Mouse (Mus musculus) limb, embryonic 11.5 days (tissue): ENCODE results near the gene Rpsa. TPM values are rescaled to one million over a fixed set of nuclear protein-coding genes. Genes with fewer than 3 reads are reported as not detected.

Experiments used
- ATAC-seq: fragments of 200-750 bp; cut with Nextera tagmentation; 2 replicates; pipeline ENCODE4 v1.8.0; 2017; ENCODE audit warnings: low read depth; ENCODE audit not compliant: insufficient number of reproducible peaks, low FRiP score, low TSS enrichment
- DNase-seq: peaks from one replicate; pipeline ENCODE4 v3.0.0-alpha.2; 2015; ENCODE audit warnings: low spot score
- H3K27ac ChIP-seq: fragments of 300-500 bp; sonication (generic); replicated peaks from 2 replicates; pipeline ENCODE4 v1.5.1; 2014; ENCODE audit warnings: low read depth, mild to moderate bottlenecking, low read length
- H3K27me3 ChIP-seq: fragments of 300-500 bp; sonication (generic); 2 replicates; pipeline ENCODE4 v1.6.1; 2014; ENCODE audit warnings: mild to moderate bottlenecking, low read length, mixed read lengths; ENCODE audit not compliant: control insufficient read depth, insufficient read depth
- H3K36me3 ChIP-seq: fragments of 300-500 bp; sonication (generic); 2 replicates; pipeline ENCODE4 v1.6.1; 2014; ENCODE audit warnings: mild to moderate bottlenecking, low read length, moderate library complexity, mixed read lengths; ENCODE audit not compliant: control insufficient read depth, insufficient read depth
- H3K4me1 ChIP-seq: fragments of 300-500 bp; sonication (generic); 2 replicates; pipeline ENCODE4 v1.6.1; 2014; ENCODE audit warnings: low read length, mixed read lengths; ENCODE audit not compliant: control insufficient read depth, insufficient read depth
- H3K4me2 ChIP-seq: fragments of 300-500 bp; sonication (generic); 2 replicates; pipeline ENCODE4 v1.6.1; 2014; ENCODE audit warnings: low read depth, mild to moderate bottlenecking, moderate library complexity; ENCODE audit not compliant: severe bottlenecking
- H3K4me3 ChIP-seq: fragments of 300-500 bp; sonication (generic); 2 replicates; pipeline ENCODE4 v1.5.1; 2014; ENCODE audit warnings: low read depth, low read length
- H3K9ac ChIP-seq: fragments of 300-500 bp; sonication (generic); 2 replicates; pipeline ENCODE4 v1.6.1; 2014; ENCODE audit warnings: mild to moderate bottlenecking, low read length
- H3K9me3 ChIP-seq: fragments of 300-500 bp; sonication (generic); 2 replicates; pipeline ENCODE4 v1.6.1; 2016; ENCODE audit warnings: low read length; ENCODE audit not compliant: control insufficient read depth
- WGBS: fragments of 180-500 bp; shearing (Covaris S2); extraction: QIAGEN DNeasy Blood & Tissue Kit; methylation state at CpG from one replicate; pipeline ENCODE4 v1.1.7; 2014; 5-methylcytosine and 5-hydroxymethylcytosine counted together
- polyA plus RNA-seq: library from polyadenylated mRNA; unstranded; fragments of >200 nt; fragmentation: Nextera tagmentation; extraction: Ambion mirVana; gene quantifications from 2 replicates; pipeline ENCODE4 v1.2.1, GENCODE M21; 2014

Gene Rpsa
- polyA plus RNA-seq, 1 experiment from 2014 or later = 1,665 TPM

DNA sequence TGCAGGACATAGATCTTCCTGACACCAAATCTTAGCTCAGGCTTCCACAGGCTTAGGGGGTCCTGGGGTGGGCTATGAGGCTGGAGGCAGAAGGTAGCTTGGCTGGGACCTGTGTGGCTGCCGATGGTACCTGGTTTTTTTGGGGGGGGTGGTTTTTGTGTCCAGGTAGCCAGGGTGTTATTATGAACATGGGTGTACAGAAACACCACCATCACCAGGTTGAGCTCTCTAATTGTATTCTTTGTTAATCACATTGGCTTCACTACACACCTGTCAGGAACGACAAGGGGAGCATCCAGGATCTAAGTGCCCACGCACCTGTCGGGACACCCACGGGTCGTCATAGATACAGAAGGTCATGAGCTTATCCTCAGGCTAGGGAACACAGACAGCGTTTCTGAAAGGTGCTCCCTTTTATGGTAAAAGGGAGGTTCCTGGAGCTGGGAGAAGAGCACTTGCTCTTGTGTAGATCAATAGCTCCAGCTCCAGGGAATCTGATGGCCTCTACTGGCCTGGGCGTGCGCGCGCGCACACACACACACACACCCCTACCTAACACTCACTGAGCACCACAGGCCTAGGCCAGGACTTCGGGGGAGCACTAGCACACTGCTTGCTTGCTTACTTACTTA, 7.2 kb downstream of the Rpsa start:
- H3K9me3 ChIP-seq = no peaks in the 10 kb centered on the region
- no peaks in the 10 kb centered on the region for H3K27me3 ChIP-seq
- peaks cover 22% of the 10 kb centered on the region for H3K36me3 ChIP-seq
- no peak for ATAC-seq
- no peak overlapping the region for H3K4me2 ChIP-seq
- H3K27ac ChIP-seq = no peak overlapping the region
- H3K4me3 ChIP-seq = no peak overlapping the region
- no peaks in the 10 kb centered on the region for H3K4me1 ChIP-seq
- DNase-seq = no peak
- no peak overlapping the region for H3K9ac ChIP-seq
- WGBS = 88% methylated on average over 13 of the region's 13 CpGs

- DNase-seq = no peak
- Histone ChIP-seq H3K27ac (no peak overlapping the region), H3K9ac (no peak overlapping the region), H3K4me3 (no peak overlapping the region), H3K9me3 (no peaks in the 10 kb centered on the region), H3K4me2 (no peak overlapping the region), H3K4me1 (no peaks in the 10 kb centered on the region), H3K27me3 (no peaks in the 10 kb centered on the region), H3K36me3 (peaks cover 16% of the 10 kb centered on the region)
- no peak for ATAC-seq
- WGBS = 86% methylated on average over 11 of the region's 11 CpGs
Measured at GRCm38 (mm10) chr9:120135454-120135853, 8.0 kb downstream of the Rpsa start.

DNA sequence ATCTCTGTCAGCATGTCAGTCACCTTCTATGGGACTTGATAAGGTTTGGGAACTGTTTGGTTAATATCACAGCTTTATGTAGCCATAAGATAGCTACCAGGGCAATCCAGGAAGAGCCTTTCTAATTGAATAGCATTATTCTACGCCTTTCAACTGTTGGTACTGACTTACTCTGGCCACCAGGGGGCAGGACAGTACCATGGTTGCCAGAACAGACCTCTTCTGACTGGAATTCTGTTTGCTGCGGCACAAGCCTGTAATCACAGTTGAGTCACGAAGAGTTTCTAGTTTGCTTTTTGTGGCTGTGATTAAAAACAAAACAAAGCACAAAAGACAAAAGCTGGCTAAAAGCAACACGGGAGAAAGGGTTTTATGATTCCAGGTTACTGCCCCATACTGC, 13.2 kb downstream of the Rpsa start:
- Histone ChIP-seq H3K4me2 (no peak overlapping the region), H3K27ac (no peak overlapping the region), H3K9me3 (no peaks in the 10 kb centered on the region), H3K27me3 (no peaks in the 10 kb centered on the region), H3K9ac (no peak overlapping the region), H3K4me3 (no peak overlapping the region), H3K4me1 (no peaks in the 10 kb centered on the region), H3K36me3 (no peaks in the 10 kb centered on the region)
- ATAC-seq (no peak), DNase-seq (peak; percentile 87)
- WGBS = 17% methylated on average over 4 of the region's 4 CpGs

GRCm38 (mm10) chr9:120144474-120144873, 17.0 kb downstream of the Rpsa start:
- DNase-seq = no peak
- WGBS = 87% methylated on average over 13 of the region's 13 CpGs

DNA sequence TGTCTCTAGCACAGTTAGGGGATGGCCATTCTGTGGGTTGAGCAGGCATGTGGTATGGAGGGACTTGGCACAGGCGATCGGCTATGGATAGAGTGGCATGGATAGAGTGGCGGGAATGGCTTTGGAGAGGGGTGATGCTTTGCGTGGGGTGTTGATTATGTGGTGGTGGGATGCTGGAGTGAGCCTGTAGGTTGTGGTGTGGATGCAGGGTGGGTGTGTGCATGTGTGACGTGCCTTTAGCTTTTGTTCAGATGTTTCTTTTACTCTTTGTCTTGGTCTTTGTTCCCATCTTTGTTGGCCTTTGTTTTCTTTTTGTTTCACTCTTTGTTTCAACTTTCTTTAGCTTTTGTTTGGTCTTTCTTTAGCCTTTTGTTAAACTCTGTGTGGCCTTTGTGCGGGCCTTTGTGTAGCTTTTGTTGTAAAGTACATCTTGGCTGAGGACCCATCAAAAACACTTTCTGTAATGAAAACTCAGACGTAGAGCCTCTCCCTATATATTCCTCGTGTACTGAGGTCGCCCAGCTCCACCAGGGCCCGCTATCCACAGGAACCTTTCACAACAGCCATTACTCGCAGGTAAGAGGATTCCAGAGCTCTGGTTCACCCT, 21.8 kb downstream of the Rpsa start, which contains the start of gene Mobp:
Gene Mobp, plus strand, starts transcription at position 486 of the 607 bp plus-strand sequence.
- H3K27ac ChIP-seq = no peak within 1 kb of the TSS
- H3K27me3 ChIP-seq = no peaks in the 10 kb centered on the region
- no peaks in the 10 kb centered on the region for H3K36me3 ChIP-seq
- no peak for DNase-seq
- ATAC-seq = no peak
- 81% methylated on average over 11 of the region's 11 CpGs for WGBS
- H3K9me3 ChIP-seq = no peaks in the 10 kb centered on the region
- H3K4me1 ChIP-seq = no peaks in the 10 kb centered on the region
- H3K9ac ChIP-seq = no peak within 1 kb of the TSS
- no peak within 1 kb of the TSS for H3K4me3 ChIP-seq
- no peak within 1 kb of the TSS for H3K4me2 ChIP-seq

More at GRCm38 (mm10) chr9:120144474-120144873, 17.0 kb downstream of the Rpsa start:
- no peak for ATAC-seq
- H3K4me1 ChIP-seq = no peaks in the 10 kb centered on the region
- no peak overlapping the region for H3K27ac ChIP-seq
- H3K4me2 ChIP-seq = no peak overlapping the region
- H3K4me3 ChIP-seq = no peak overlapping the region
- no peaks in the 10 kb centered on the region for H3K9me3 ChIP-seq
- no peak overlapping the region for H3K9ac ChIP-seq
- no peaks in the 10 kb centered on the region for H3K36me3 ChIP-seq
- H3K27me3 ChIP-seq = no peaks in the 10 kb centered on the region

GRCm38 (mm10) chr9:120151152-120151551, 23.7 kb downstream of the Rpsa start:
- Histone ChIP-seq H3K27me3 (no peaks in the 10 kb centered on the region), H3K36me3 (no peaks in the 10 kb centered on the region), H3K4me2 (no peak overlapping the region), H3K4me3 (no peak overlapping the region), H3K27ac (no peak overlapping the region), H3K9me3 (no peaks in the 10 kb centered on the region), H3K9ac (no peak overlapping the region), H3K4me1 (no peaks in the 10 kb centered on the region)
- 93% methylated on average over 5 of the region's 5 CpGs for WGBS
- ATAC-seq (no peak), DNase-seq (no peak)

DNA sequence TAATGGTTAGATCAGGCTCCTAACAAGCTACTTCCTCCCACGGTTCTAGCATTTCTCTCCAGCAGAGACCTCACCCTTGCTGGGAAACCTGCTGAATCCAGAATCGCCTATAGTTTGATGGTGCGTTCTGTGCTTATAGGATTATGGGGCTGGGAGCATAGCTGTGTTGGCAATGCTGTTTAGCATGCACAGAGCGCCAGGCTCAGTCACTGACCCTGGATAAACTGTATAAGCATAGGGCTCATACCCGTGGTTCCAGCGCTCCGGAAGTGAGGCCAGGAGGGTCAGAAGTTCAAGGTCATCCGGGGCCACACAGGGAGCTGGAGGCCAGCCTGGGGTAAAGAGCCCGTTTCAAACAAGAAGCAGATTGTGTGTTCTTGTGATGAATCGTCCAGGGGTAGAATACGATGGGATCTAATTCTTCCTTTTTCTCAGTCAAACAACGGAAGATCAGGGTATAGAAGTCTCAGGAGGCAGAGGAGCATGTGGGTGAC, 24.5 kb downstream of the Rpsa start:
- H3K9ac ChIP-seq = no peak overlapping the region
- WGBS = 83% methylated on average over 12 of the region's 12 CpGs

DNA sequence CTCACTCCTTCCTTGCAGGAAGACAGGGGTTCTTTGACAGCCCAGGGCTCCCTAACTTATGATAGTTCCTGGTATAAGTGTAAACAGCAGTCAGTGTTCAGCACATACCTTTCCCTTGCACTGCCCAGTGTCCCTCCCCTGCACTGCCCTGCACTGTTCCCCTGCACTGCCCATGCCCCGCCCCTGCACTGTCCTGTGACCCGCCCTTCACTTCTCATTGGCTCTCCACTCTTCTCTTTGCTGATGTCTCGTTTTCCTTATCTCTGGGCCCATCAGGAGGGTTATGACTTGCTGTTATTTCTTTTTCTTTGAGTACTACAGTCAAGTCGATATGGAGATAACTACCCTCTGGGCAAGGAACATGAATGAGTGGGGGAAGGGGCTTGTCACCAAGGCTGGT, 30.6 kb downstream of the Rpsa start:
- Histone ChIP-seq H3K4me1 (no peaks in the 10 kb centered on the region), H3K9me3 (no peaks in the 10 kb centered on the region), H3K9ac (no peak overlapping the region), H3K36me3 (no peaks in the 10 kb centered on the region), H3K27ac (no peak overlapping the region), H3K4me3 (no peak overlapping the region), H3K4me2 (no peak overlapping the region), H3K27me3 (no peaks in the 10 kb centered on the region)
- 59% methylated on average over 4 of the region's 4 CpGs for WGBS
- DNase-seq (no peak), ATAC-seq (no peak)

More for the DNA sequence above, 24.5 kb downstream of the Rpsa start:
- Histone ChIP-seq H3K4me2 (no peak overlapping the region), H3K27ac (no peak overlapping the region), H3K36me3 (no peaks in the 10 kb centered on the region), H3K27me3 (no peaks in the 10 kb centered on the region), H3K9me3 (no peaks in the 10 kb centered on the region), H3K4me1 (no peaks in the 10 kb centered on the region), H3K4me3 (no peak overlapping the region)
- ATAC-seq = no peak
- DNase-seq = no peak
